Mouse (Mus musculus): ENCODE results near the gene Snrpa. TPM values are rescaled to one million over a fixed set of nuclear protein-coding genes. Genes with fewer than 3 reads are reported as not detected.
"Not testable (repeated sequence)": the region's sequence is repeated elsewhere in the genome, so short reads cannot be mapped to it uniquely, and the experiment has no call there.

Gene Snrpa
- 111 and 166 TPM in 2 replicates for polyA plus RNA-seq (2015; fragmentation: Nextera tagmentation; extraction: Ambion mirVana)

DNA sequence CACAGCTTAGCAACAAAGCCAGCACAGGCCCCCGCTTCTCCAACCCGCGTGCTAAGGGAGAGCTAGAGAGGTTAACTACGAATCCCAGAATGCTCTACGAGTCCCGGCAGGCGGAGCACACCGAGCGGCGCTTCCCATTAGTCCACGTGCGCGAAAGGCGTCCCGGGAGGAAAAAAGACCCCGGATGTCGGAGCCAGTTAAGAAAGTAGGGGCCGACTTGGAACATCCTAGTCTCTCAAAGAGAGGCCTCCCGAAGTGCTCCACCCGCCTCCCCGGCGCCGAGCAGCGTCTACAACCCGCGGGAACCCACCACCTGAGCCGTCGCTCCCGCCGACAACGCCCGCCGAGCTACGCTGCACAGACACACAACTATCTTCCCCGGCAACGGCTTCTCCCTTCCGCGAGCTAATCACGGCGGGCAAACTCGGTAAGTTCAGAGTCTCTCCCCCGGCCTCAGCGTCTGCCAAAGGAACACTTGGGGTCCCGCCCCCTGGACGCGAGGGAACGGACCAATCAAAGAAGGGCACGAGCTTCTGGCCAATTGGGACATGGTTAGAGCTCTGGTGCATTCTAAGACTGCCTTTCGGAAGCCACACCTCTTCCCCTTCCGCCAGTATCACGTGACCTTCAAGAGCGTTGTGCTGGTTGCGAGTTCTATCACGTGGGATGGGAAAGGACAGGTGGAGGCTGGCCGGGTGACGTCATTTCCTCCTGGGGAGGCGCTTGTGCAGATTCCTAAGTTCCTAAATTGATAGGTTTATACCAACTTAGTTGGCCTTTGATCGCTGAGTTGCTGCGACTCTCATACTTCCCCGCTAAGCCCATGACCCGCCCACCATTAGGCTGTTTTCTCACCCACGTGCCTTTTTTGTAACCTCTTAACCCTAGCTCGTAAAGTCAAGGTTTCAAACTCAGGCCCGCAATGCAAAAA, at the start of gene Snrpa, which contains the start of gene BC024978:
Gene Snrpa, minus strand, starts transcription at position 591 of the 931 bp plus-strand sequence.
Gene BC024978, plus strand, starts transcription at position 101 of the 931 bp plus-strand sequence.
- peak within 1 kb of the TSS; percentile 81 for H3K4me3 ChIP-seq
- ATAC-seq (replicated peaks; ENCODE audit: insufficient number of reproducible peaks, insufficient read depth, low FRiP score, low read depth) = peak; percentile 99
- WGBS = under 1% methylated on average over 64 of the region's 64 CpGs
- peak within 1 kb of the TSS; percentile 90 for H3K9ac ChIP-seq
- peaks cover 33% of the 10 kb centered on the region for H3K36me3 ChIP-seq
- H3K27ac ChIP-seq = peak within 1 kb of the TSS; percentile 99
- peak within 1 kb of the TSS; percentile 82 for H3K4me2 ChIP-seq
- H3K9me3 ChIP-seq (replicated peaks) = no peaks in the 10 kb centered on the region
- H3K27me3 ChIP-seq = no peaks in the 10 kb centered on the region
- peaks cover 26% of the 10 kb centered on the region for H3K4me1 ChIP-seq (replicated peaks)

DNA sequence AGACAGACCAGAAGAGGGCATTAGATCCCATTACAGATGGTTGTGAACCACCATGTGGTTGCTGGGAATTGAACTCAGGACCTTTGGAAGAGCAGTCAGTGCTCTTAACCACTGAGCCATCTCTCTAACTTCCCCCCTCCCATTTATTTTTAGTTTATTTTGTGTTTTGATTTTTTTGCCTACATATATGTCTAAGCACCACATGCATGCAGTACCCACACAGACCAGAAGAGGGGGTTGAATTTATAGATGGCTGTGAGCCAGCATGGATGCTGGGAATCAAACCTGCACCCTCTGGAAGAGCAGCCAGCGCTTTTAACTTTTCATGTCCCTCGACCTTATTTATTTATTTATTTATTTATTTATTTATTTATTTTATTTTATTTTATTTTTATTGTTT, 48.0 kb upstream of the Snrpa start:
- H3K9ac ChIP-seq; H3K4me1 ChIP-seq (replicated peaks); H3K27me3 ChIP-seq; H3K9me3 ChIP-seq (replicated peaks); H3K27ac ChIP-seq; H3K4me2 ChIP-seq; H3K4me3 ChIP-seq; ATAC-seq (replicated peaks; ENCODE audit: insufficient number of reproducible peaks, insufficient read depth, low FRiP score, low read depth): not testable (repeated sequence)
- 94% methylated on average over 2 of the region's 2 CpGs for WGBS
- H3K36me3 ChIP-seq = peaks cover 12% of the 10 kb centered on the region

DNA sequence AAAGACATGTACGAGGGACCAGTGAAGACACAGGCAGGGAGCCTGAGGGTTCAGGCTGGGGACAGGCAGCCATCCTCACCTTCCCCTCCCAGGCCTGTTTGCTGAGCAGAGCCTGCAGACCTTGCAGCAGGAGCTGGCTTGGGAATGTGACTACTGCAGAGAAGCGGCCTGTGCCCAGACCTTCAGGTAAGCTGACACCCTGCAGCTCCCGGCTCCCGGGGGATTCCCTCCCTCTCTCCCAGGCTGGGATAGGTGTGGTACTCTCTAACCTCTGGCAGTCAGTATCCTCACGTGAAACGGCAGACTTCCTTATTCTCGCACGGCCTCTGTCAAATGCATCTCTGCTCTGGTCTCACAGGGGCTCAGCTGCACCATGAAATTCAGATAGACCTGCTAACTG, 47.1 kb upstream of the Snrpa start:
- Histone ChIP-seq H3K4me2 (no peak overlapping the region), H3K27me3 (no peaks in the 10 kb centered on the region), H3K4me1 (replicated peaks) (no peaks in the 10 kb centered on the region), H3K27ac (no peak overlapping the region), H3K4me3 (no peak overlapping the region), H3K9me3 (replicated peaks) (no peaks in the 10 kb centered on the region), H3K9ac (no peak overlapping the region), H3K36me3 (peaks cover 12% of the 10 kb centered on the region)
- ATAC-seq (replicated peaks; ENCODE audit: insufficient number of reproducible peaks, insufficient read depth, low FRiP score, low read depth) = no peak
- 59% methylated on average over 8 of the region's 8 CpGs for WGBS

DNA sequence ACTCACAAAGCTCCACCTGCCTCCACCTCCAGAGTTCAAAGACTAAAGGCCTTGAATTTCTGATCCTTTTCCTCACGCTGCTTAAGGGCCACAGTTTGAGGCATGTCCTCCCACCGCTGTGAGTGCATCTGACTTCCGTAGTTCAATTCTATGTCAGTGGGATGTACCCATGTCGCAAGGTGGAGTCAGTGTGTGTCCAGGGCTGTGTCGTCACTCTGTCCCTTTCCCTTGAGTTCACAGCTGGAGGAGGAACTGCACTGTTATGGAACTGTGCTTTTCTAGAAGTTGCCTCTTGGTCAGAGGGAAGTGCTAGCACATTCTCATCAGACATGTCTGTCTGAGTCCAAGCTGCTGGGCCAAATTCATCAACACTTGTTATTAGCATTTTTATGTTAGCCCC, 42.5 kb upstream of the Snrpa start:
- Histone ChIP-seq H3K27ac (no peak overlapping the region), H3K36me3 (peaks cover 8% of the 10 kb centered on the region), H3K4me2 (no peak overlapping the region), H3K27me3 (no peaks in the 10 kb centered on the region), H3K4me1 (replicated peaks) (peaks cover 3% of the 10 kb centered on the region), H3K9me3 (replicated peaks) (no peaks in the 10 kb centered on the region), H3K9ac (no peak overlapping the region), H3K4me3 (no peak overlapping the region)
- WGBS = 89% methylated on average over 5 of the region's 5 CpGs
- no peak for ATAC-seq (replicated peaks; ENCODE audit: insufficient number of reproducible peaks, insufficient read depth, low FRiP score, low read depth)

DNA sequence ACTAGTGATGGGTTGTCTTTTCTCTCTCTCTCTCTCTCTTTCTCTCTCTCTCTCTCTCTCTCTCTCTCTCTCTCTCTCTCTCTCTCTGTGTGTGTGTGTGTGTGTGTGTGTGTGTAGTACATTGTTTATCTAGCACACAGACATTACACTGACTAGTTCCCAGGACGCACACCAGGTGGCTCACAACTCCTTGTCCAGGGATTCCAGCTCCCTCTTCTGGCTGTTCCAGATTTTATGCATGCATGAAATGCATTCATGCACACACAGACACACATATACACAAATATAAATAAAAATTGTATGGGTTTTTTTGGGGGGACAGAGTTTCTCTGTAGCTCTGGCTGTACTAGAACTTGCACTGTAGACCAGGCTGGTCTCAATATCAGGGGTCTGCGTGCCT, 41.5 kb upstream of the Snrpa start:
- Histone ChIP-seq H3K27ac (no peak overlapping the region), H3K9me3 (replicated peaks) (no peaks in the 10 kb centered on the region), H3K4me3 (no peak overlapping the region), H3K9ac (no peak overlapping the region), H3K4me2 (no peak overlapping the region), H3K36me3 (peaks cover 4% of the 10 kb centered on the region; the same call in 1 of the 2 replicates), H3K4me1 (replicated peaks) (peaks cover 9% of the 10 kb centered on the region), H3K27me3 (no peaks in the 10 kb centered on the region)
- 82% methylated on average over 2 of the region's 2 CpGs for WGBS
- no peak for ATAC-seq (replicated peaks; ENCODE audit: insufficient number of reproducible peaks, insufficient read depth, low FRiP score, low read depth)

DNA sequence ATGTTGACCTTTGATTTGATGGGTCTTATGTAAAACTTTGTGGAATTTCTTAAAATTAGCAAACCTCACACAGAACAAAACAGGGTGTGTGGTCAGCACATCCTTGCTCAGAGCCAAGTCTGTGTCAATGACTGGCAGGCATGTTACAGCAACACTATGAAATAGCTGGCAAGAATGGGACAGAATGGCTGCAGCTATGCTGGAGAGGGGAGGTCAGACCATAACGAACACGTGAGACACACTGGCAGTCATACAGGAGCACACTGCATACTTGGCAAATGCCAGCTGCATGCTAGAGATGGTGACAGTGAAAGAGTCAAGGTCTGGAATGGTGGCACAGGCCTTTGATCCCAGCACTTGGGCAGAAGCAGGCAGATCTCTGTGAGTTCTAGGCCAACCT, 39.7 kb upstream of the Snrpa start:
- H3K27me3 ChIP-seq = no peaks in the 10 kb centered on the region
- WGBS = 73% methylated on average over 2 of the region's 2 CpGs
- ATAC-seq (replicated peaks; ENCODE audit: insufficient number of reproducible peaks, insufficient read depth, low FRiP score, low read depth) = no peak
- peaks cover 4% of the 10 kb centered on the region; the same call in 1 of the 2 replicates for H3K36me3 ChIP-seq
- H3K9me3 ChIP-seq (replicated peaks) = no peaks in the 10 kb centered on the region
- H3K27ac ChIP-seq = no peak overlapping the region
- H3K4me3 ChIP-seq = no peak overlapping the region
- no peak overlapping the region for H3K4me2 ChIP-seq
- H3K4me1 ChIP-seq (replicated peaks) = peaks cover 18% of the 10 kb centered on the region
- H3K9ac ChIP-seq = no peak overlapping the region

DNA sequence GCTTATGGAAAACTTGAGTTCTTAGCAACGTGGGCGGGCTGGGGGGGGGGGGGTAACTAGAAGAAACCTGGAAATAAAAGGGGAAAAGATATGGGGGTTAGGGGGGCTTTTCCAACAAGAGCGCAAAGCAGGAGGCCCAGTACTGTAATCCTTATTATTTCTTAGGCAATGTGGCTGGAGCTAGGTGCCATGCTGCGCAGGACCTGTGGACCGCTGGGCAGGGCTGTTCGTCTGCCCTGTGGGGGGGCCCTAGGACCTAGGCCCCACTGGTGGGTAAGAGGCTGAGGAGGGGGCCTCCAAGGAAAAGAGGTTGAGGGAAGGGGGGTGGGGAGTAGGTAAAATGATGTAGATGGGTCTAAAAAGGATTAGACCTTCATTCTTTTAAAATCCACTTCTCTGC, 37.2 kb upstream of the Snrpa start:
- Histone ChIP-seq H3K4me1 (replicated peaks) (peaks cover 21% of the 10 kb centered on the region), H3K36me3 (no peaks in the 10 kb centered on the region; the same call in 1 of the 2 replicates), H3K4me2 (peak overlapping the region; percentile 75), H3K4me3 (peak overlapping the region; percentile 69), H3K27me3 (no peaks in the 10 kb centered on the region), H3K9me3 (replicated peaks) (no peaks in the 10 kb centered on the region), H3K9ac (peak overlapping the region; percentile 55), H3K27ac (peak overlapping the region; percentile 48)
- no peak for ATAC-seq (replicated peaks; ENCODE audit: insufficient number of reproducible peaks, insufficient read depth, low FRiP score, low read depth)
- 4% methylated on average over 6 of the region's 6 CpGs for WGBS

DNA sequence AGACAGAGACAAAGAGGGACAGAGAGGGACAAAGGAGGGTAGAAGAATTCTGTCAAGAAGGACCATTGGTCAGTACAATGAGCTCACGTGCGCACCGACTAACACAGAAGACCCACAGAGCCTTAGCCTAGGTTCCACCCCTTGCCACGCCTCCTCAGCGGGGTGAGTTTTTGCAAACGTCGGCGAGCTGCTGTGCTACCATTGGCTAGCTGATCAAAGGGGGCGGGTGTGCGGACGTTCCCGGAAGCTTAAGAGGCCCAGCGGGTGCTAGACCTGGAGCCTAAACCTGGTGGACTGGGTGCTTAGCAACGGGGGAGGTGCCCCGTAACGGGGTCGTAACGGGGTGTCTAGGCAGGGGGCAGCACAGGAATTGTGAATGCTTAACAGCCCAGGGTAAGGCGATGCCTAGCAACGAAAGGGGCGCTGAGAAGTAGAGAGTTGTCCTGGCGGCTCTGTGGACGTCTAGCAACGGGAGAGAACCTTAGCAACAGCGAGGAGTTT, 36.8 kb upstream of the Snrpa start, which contains the start of gene Coq8b:
Gene Coq8b, plus strand, starts transcription at position 243 of the 501 bp plus-strand sequence.
- Histone ChIP-seq H3K9me3 (replicated peaks) (no peaks in the 10 kb centered on the region), H3K9ac (peak within 1 kb of the TSS; percentile 55), H3K27ac (peak within 1 kb of the TSS; percentile 48), H3K36me3 (no peaks in the 10 kb centered on the region; the same call in 1 of the 2 replicates), H3K4me1 (replicated peaks) (peaks cover 22% of the 10 kb centered on the region), H3K4me2 (peak within 1 kb of the TSS; percentile 75), H3K27me3 (no peaks in the 10 kb centered on the region), H3K4me3 (peak within 1 kb of the TSS; percentile 69)
- WGBS = under 1% methylated on average over 25 of the region's 25 CpGs
- ATAC-seq (replicated peaks; ENCODE audit: insufficient number of reproducible peaks, insufficient read depth, low FRiP score, low read depth) = peak; percentile 90

DNA sequence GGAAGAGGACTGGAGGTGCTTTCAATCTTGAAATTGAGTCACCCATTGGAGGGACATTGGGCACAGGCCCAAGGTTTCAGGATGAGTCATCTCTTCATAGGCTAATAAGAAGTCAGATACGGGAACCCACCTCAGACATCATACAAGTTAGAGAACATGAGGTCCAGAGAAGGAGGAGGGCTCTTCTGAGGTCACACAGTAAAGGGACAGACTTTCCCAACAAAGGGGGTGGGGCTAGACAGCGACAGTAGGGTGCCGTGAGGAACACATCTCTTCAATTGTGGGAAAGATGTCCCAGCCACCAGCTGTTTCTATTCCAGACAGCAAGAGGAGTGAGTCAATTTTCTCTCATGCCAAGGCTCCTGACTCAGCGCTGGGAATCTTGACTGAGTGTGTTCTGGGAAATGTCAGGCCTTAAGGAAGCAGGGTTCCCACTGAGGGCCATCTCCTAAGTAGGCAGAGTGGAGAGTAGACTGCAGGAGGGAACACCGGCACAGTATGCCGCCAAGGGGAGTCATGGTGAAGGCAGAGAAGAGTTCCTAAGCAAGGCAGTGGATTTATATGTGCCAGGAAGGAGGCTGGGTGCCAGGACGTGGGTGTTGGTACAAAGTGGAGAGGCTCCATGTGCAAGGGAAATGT, 35.7 kb upstream of the Snrpa start:
- no peaks in the 10 kb centered on the region for H3K36me3 ChIP-seq
- peak overlapping the region; percentile 75; the same call in 1 of the 2 replicates for H3K4me2 ChIP-seq
- H3K4me1 ChIP-seq (replicated peaks) = peaks cover 32% of the 10 kb centered on the region
- H3K27ac ChIP-seq = peak overlapping the region; percentile 34; the same call in 1 of the 2 replicates
- no peak overlapping the region for H3K9ac ChIP-seq
- H3K9me3 ChIP-seq (replicated peaks) = no peaks in the 10 kb centered on the region
- no peaks in the 10 kb centered on the region for H3K27me3 ChIP-seq
- ATAC-seq (replicated peaks; ENCODE audit: insufficient number of reproducible peaks, insufficient read depth, low FRiP score, low read depth) = no peak
- no peak overlapping the region; the same call in 1 of the 2 replicates for H3K4me3 ChIP-seq
- WGBS = 63% methylated on average over 7 of the region's 7 CpGs

DNA sequence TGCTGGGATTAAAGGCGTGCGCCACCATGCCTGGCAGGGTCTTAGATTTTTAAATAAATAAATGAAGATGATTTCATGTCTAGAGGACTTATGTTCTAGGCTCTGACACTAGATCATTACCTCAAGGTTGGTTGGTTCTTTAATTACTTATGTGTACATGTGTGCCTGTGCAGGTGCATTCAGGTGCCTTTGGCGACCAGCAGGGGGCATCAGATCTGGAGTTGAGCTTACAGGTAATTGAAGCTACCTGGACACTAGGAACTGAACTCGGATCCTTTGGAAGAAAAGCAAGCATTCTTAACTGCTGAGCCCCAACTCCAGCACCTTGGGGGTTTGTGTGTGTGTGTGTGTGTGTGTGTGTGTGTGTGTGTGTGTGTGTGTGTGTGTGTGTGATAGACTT, 34.7 kb upstream of the Snrpa start:
- no peaks in the 10 kb centered on the region for H3K27me3 ChIP-seq
- no peak overlapping the region for H3K4me2 ChIP-seq
- 67% methylated on average over 4 of the region's 4 CpGs for WGBS
- H3K9ac ChIP-seq = no peak overlapping the region
- no peaks in the 10 kb centered on the region for H3K36me3 ChIP-seq
- ATAC-seq (replicated peaks; ENCODE audit: insufficient number of reproducible peaks, insufficient read depth, low FRiP score, low read depth) = no peak
- peaks cover 42% of the 10 kb centered on the region for H3K4me1 ChIP-seq (replicated peaks)
- no peak overlapping the region for H3K4me3 ChIP-seq
- no peak overlapping the region for H3K27ac ChIP-seq
- H3K9me3 ChIP-seq (replicated peaks) = no peaks in the 10 kb centered on the region

DNA sequence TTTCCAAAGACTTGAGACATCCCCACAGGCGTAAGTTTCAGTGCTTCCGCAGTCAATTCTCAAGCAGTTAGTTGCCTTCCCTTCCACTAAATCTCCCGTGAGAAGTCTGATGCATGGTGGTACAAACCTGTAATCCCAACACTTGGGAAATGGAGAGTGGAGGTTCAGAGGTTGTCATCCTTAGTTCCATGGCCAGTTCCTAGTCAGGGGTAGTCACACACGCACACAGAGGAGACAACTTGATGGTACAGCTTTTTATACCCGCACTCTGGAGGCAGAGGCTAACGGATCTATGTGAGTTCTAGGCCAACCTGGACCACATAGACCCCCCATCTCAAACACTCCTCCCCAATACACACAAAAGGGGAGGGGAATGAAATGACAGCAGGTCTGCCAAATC, 32.8 kb upstream of the Snrpa start:
- Histone ChIP-seq H3K4me3 (peak overlapping the region; percentile 96), H3K9me3 (replicated peaks) (no peaks in the 10 kb centered on the region), H3K27ac (peak overlapping the region; percentile 92), H3K36me3 (no peaks in the 10 kb centered on the region), H3K9ac (peak overlapping the region; percentile 89), H3K27me3 (no peaks in the 10 kb centered on the region), H3K4me2 (peak overlapping the region; percentile 77), H3K4me1 (replicated peaks) (peaks cover 56% of the 10 kb centered on the region)
- 19% methylated on average over 6 of the region's 6 CpGs for WGBS
- no peak for ATAC-seq (replicated peaks; ENCODE audit: insufficient number of reproducible peaks, insufficient read depth, low FRiP score, low read depth)
